Mouse (Mus musculus): ENCODE measurements at regions not wholly inside any gene's neighbourhood (a gene's known extent, or its start where the extent isn't known, plus 50 kb on each side); places are given as distances from the start of the nearest gene placed in this dataset.

GRCm38 (mm10) chr15:13455560-13456219 is 282.2 kb upstream of the Cdh6 start:
- DNase-seq, result no peak
- intact Hi-C loops (cut with DNase I), result no loop called here

- no peak for DNase-seq
- intact Hi-C loops (cut with DNase I), result no loop called here
Measured at GRCm38 (mm10) chr15:13450385-13450784, 276.9 kb upstream of the Cdh6 start.

GRCm38 (mm10) chr15:13434608-13435007 is 261.1 kb upstream of the Cdh6 start:
- DNase-seq, result no peak
- intact Hi-C loops (cut with DNase I), result no loop called here

GRCm38 (mm10) chr15:13432971-13433370 is 259.5 kb upstream of the Cdh6 start:
- no peak for DNase-seq

GRCm38 (mm10) chr15:13419616-13420015 is 246.1 kb upstream of the Cdh6 start:
- intact Hi-C loops (cut with DNase I), result no loop called here
- no peak for DNase-seq

More at GRCm38 (mm10) chr15:13432971-13433370, 259.5 kb upstream of the Cdh6 start:
- intact Hi-C loops (cut with DNase I), result no loop called here

GRCm38 (mm10) chr15:13410065-13410688 is 236.7 kb upstream of the Cdh6 start:
- intact Hi-C loops (cut with DNase I), result no loop called here
- DNase-seq, result no peak

GRCm38 (mm10) chr15:13393155-13393554 is 219.7 kb upstream of the Cdh6 start:
- DNase-seq, result no peak
- intact Hi-C loops (cut with DNase I), result no loop called here

- no peak for DNase-seq
- intact Hi-C loops (cut with DNase I), result no loop called here
Measured at GRCm38 (mm10) chr15:13391331-13391730, 217.9 kb upstream of the Cdh6 start.

- intact Hi-C loops (cut with DNase I), result no loop called here
- no peak for DNase-seq
Measured at GRCm38 (mm10) chr15:13384815-13385214, 211.3 kb upstream of the Cdh6 start.

- intact Hi-C loops (cut with DNase I), result no loop called here
- no peak for DNase-seq
Measured at GRCm38 (mm10) chr15:13375590-13375989, 202.1 kb upstream of the Cdh6 start.

GRCm38 (mm10) chr15:13368799-13369198 is 195.3 kb upstream of the Cdh6 start:
- intact Hi-C loops (cut with DNase I), result no loop called here
- DNase-seq, result no peak

- no peak for DNase-seq
- intact Hi-C loops (cut with DNase I), result no loop called here
Measured at GRCm38 (mm10) chr15:13367291-13367954, 193.9 kb upstream of the Cdh6 start.

GRCm38 (mm10) chr15:13366606-13367005 is 193.1 kb upstream of the Cdh6 start:
- DNase-seq, result no peak
- intact Hi-C loops (cut with DNase I), result no loop called here

- DNase-seq, result no peak
- intact Hi-C loops (cut with DNase I), result no loop called here
Measured at GRCm38 (mm10) chr15:13360741-13361140, 187.3 kb upstream of the Cdh6 start.

- intact Hi-C loops (cut with DNase I), result no loop called here
- no peak for DNase-seq
Measured at GRCm38 (mm10) chr15:13359026-13359425, 185.6 kb upstream of the Cdh6 start.

- intact Hi-C loops (cut with DNase I), result no loop called here
- no peak for DNase-seq
Measured at GRCm38 (mm10) chr15:13350321-13350720, 176.8 kb upstream of the Cdh6 start.

GRCm38 (mm10) chr15:13336392-13336791 is 162.9 kb upstream of the Cdh6 start:
- DNase-seq, result no peak
- intact Hi-C loops (cut with DNase I), result no loop called here

- intact Hi-C loops (cut with DNase I), result no loop called here
- no peak for DNase-seq
Measured at GRCm38 (mm10) chr15:13324439-13324838, 151.0 kb upstream of the Cdh6 start.

- intact Hi-C loops (cut with DNase I), result no loop called here
- no peak for DNase-seq
Measured at GRCm38 (mm10) chr15:13320599-13321348, 147.3 kb upstream of the Cdh6 start.

- DNase-seq, result no peak
- intact Hi-C loops (cut with DNase I), result no loop called here
Measured at GRCm38 (mm10) chr15:13304562-13304961, 131.1 kb upstream of the Cdh6 start.

- intact Hi-C loops (cut with DNase I), result no loop called here
- no peak for DNase-seq
Measured at GRCm38 (mm10) chr15:13303456-13303855, 130.0 kb upstream of the Cdh6 start.
